Mouse (Mus musculus): ENCODE measurements around the gene Nek3. TPM values are rescaled to one million over a fixed set of nuclear protein-coding genes. Genes with fewer than 3 reads are reported as not detected.

The Nek3 gene
- total RNA-seq (2012; rRNA removed) (4.0 and 4.7 TPM in 2 replicates), total RNA-seq (2014; rRNA removed) (4.1 and 4.4 TPM in 2 replicates), polyA plus RNA-seq (2012; ENCODE audit: insufficient read length, low read depth) (3.3 and 3.4 TPM in 2 replicates)

GRCm38 (mm10) chr8:22166080-22166603 is at the start of gene Nek3:
Gene Nek3, minus strand, starts transcription at chr8:22166435.
- Histone ChIP-seq H3K27me3 (replicated peaks) (no peaks in the 10 kb centered on the region), H3K4me3 (replicated peaks in 1 of 3; ENCODE audit: low read depth in 2 of 3, low read length in 2 of 3, poor library complexity in 1 of 3) (peak within 1 kb of the TSS; percentile 43 to 59 (median 48))

GRCm38 (mm10) chr8:22214826-22215225 is 48.6 kb upstream of the Nek3 start:
- dilution Hi-C loops (cut with MboI; ENCODE audit: extremely low pct_ligation_motif_present, extremely low pct_unique_long_range_greater_than_20kb, low sequenced_read_pairs) = no loop called here
- no peak for DNase-seq (ENCODE audit: extremely low read depth)
- in situ Hi-C loops (cut with MboI; ENCODE audit: low pct_ligation_motif_present, low pct_unique_long_range_greater_than_20kb, low sequenced_read_pairs) = no loop called here
- Histone ChIP-seq H3K4me1 (ENCODE audit: control insufficient read depth in 1 of 2, insufficient read depth in 2 of 2) (no peaks in the 10 kb centered on the region), H3K4me3 (replicated peaks in 1 of 3; ENCODE audit: low read depth in 2 of 3, low read length in 2 of 3, poor library complexity in 1 of 3) (no peak overlapping the region), H3K79me2 (replicated peaks; ENCODE audit: control insufficient read depth, extremely low read depth, insufficient read depth, poor library complexity, severe bottlenecking) (no peaks in the 10 kb centered on the region), H3K27ac (ENCODE audit: insufficient read depth, low read depth) (no peak overlapping the region), H3K36me3 (replicated peaks in 1 of 2; ENCODE audit: control insufficient read depth in 1 of 2, insufficient read depth in 1 of 2, low read length in 1 of 2) (peaks cover 36 to 76% of the 10 kb centered on the region in 2 experiments), H3K9me3 (replicated peaks; ENCODE audit: low read length) (no peaks in the 10 kb centered on the region), H3K9ac (ENCODE audit: insufficient read depth, low read depth) (no peak overlapping the region), H3K4me2 (ENCODE audit: insufficient read depth, low read depth, poor library complexity, severe bottlenecking) (no peak overlapping the region), H3K27me3 (replicated peaks) (no peaks in the 10 kb centered on the region)
- no peak for TF ChIP-seq KAT2A (IDR thresholded peaks at IDR 0.05; ENCODE audit: insufficient replicate concordance, low read length)
- TF ChIP-seq JUND (conservative IDR thresholded peaks at IDR 0.05; ENCODE audit: low read depth, low read length) = no peak
- TF ChIP-seq ELF1 (IDR thresholded peaks at IDR 0.05; ENCODE audit: low read depth, low read length) = no peak
- TF ChIP-seq EP300 (IDR thresholded peaks at IDR 0.05; ENCODE audit: low read length) = no peak
- TF ChIP-seq MAFK (IDR thresholded peaks at IDR 0.05; ENCODE audit: insufficient replicate concordance, low read length) = no peak
- no peak for TF ChIP-seq ZNF384 (IDR thresholded peaks at IDR 0.05; ENCODE audit: low read depth, low read length)
- TF ChIP-seq TCF12 (IDR thresholded peaks at IDR 0.05; ENCODE audit: low read depth, low read length) = no peak
- no peak for TF ChIP-seq RCOR1 (conservative IDR thresholded peaks at IDR 0.05; ENCODE audit: low read depth, low read length)

More at GRCm38 (mm10) chr8:22166080-22166603, at the start of gene Nek3:
- TF ChIP-seq JUN (IDR thresholded peaks at IDR 0.05; ENCODE audit: insufficient read depth, low read depth, low read length) (no peak), ZNF384 (IDR thresholded peaks at IDR 0.05; ENCODE audit: low read depth, low read length) (no peak), KAT2A (IDR thresholded peaks at IDR 0.05; ENCODE audit: insufficient replicate concordance, low read length) (no peak), ZC3H11A (IDR thresholded peaks at IDR 0.05; ENCODE audit: low read depth, low read length) (no peak), IRF4 (IDR thresholded peaks at IDR 0.05; ENCODE audit: low read depth, low read length) (no peak), POLR2AphosphoS2 (IDR thresholded peaks at IDR 0.05; ENCODE audit: low read depth, low read length) (no peak), ZKSCAN1 (IDR thresholded peaks at IDR 0.05; ENCODE audit: borderline replicate concordance, low read depth, low read length) (no peak), USF2 (conservative IDR thresholded peaks at IDR 0.05; ENCODE audit: low read depth, low read length) (no peak), CHD2 (IDR thresholded peaks at IDR 0.05; ENCODE audit: low read length) (no peak), BHLHE40 (IDR thresholded peaks at IDR 0.05; ENCODE audit: low read depth, low read length) (peak; percentile 30; the same call in 1 of the 2 replicates), NRF1 (IDR thresholded peaks at IDR 0.05; ENCODE audit: low read depth, low read length) (peak; percentile 88), POLR2A (IDR thresholded peaks at IDR 0.05; ENCODE audit: low read depth, low read length) (peak; percentile 61), MYC (IDR thresholded peaks at IDR 0.05; ENCODE audit: low read depth, low read length) (no peak), RAD21 (IDR thresholded peaks at IDR 0.05; ENCODE audit: low read depth, low read length) (peak; percentile 41), MAZ (IDR thresholded peaks at IDR 0.05; ENCODE audit: low read depth, low read length) (no peak), CHD1 (IDR thresholded peaks at IDR 0.05; ENCODE audit: low read depth, low read length) (no peak), SMC3 (IDR thresholded peaks at IDR 0.05; ENCODE audit: low read depth, low read length) (peak; percentile 35), SIN3A (IDR thresholded peaks at IDR 0.05; ENCODE audit: low read length) (no peak), CTCF (conservative IDR thresholded peaks at IDR 0.05 in 1 of 2, IDR thresholded peaks at IDR 0.05 in 1 of 2; ENCODE audit: low read depth in 2 of 2, low read length in 2 of 2) (peak in 1 of 2 experiments; percentile 69; a peak in 2 of 4 replicates), NELFE (IDR thresholded peaks at IDR 0.05; ENCODE audit: low read depth, low read length) (peak; percentile 38), GABPA (IDR thresholded peaks at IDR 0.05; ENCODE audit: insufficient replicate concordance, low read depth, low read length) (no peak), HCFC1 (IDR thresholded peaks at IDR 0.05; ENCODE audit: low read depth, low read length) (no peak), TCF12 (IDR thresholded peaks at IDR 0.05; ENCODE audit: low read depth, low read length) (0 out of 2 replicates have a peak, but pooled peaks have one; percentile 15), UBTF (IDR thresholded peaks at IDR 0.05; ENCODE audit: low read depth, low read length) (no peak), ETS1 (conservative IDR thresholded peaks at IDR 0.05; ENCODE audit: low read depth, low read length) (no peak), MAX (IDR thresholded peaks at IDR 0.05; ENCODE audit: low read length) (no peak)
- H3K36me3 ChIP-seq (replicated peaks in 1 of 2; ENCODE audit: control insufficient read depth in 1 of 2, insufficient read depth in 1 of 2, low read length in 1 of 2) = peaks cover 15 to 61% of the 10 kb centered on the region in 2 experiments
- dilution Hi-C loops (cut with MboI; ENCODE audit: extremely low pct_ligation_motif_present, extremely low pct_unique_long_range_greater_than_20kb, low sequenced_read_pairs) = no loop called here
- peak; percentile 84 for DNase-seq (ENCODE audit: extremely low read depth)
- no peak within 1 kb of the TSS for H3K27ac ChIP-seq (ENCODE audit: insufficient read depth, low read depth)
- in situ Hi-C loops (cut with MboI; ENCODE audit: low pct_ligation_motif_present, low pct_unique_long_range_greater_than_20kb, low sequenced_read_pairs) = no loop called here
- H3K4me1 ChIP-seq (ENCODE audit: control insufficient read depth in 1 of 2, insufficient read depth in 2 of 2) = peaks cover 2 to 6% of the 10 kb centered on the region in 2 experiments; a peak in 1 of 4 replicates
- H3K79me2 ChIP-seq (replicated peaks; ENCODE audit: control insufficient read depth, extremely low read depth, insufficient read depth, poor library complexity, severe bottlenecking) = no peaks in the 10 kb centered on the region
- H3K9me3 ChIP-seq (replicated peaks; ENCODE audit: low read length) = no peaks in the 10 kb centered on the region
- H3K4me2 ChIP-seq (ENCODE audit: insufficient read depth, low read depth, poor library complexity, severe bottlenecking) = peak within 1 kb of the TSS; percentile 59; the same call in 1 of the 2 replicates
- H3K9ac ChIP-seq (ENCODE audit: insufficient read depth, low read depth) = peak within 1 kb of the TSS; percentile 75
